Mouse (Mus musculus): Measurements from ENCODE around the gene Slc10a7.

GRCm38 (mm10) chr8:78549971-78550751, 41.0 kb downstream of the Slc10a7 start:
- no peak for TF ChIP-seq CTCF (IDR thresholded peaks at IDR 0.05; ENCODE audit: low read depth)
- no peak for TF ChIP-seq EP300 (IDR thresholded peaks at IDR 0.05; ENCODE audit: low read depth)

Measured in liver, postnatal 0 days (tissue).